Mouse (Mus musculus): ENCODE measurements around the gene Efcab8.
"Not testable (repeated sequence)": the region's sequence is repeated elsewhere in the genome, so short reads cannot be mapped to it uniquely, and the experiment has no call there.

Gene Efcab8

DNA sequence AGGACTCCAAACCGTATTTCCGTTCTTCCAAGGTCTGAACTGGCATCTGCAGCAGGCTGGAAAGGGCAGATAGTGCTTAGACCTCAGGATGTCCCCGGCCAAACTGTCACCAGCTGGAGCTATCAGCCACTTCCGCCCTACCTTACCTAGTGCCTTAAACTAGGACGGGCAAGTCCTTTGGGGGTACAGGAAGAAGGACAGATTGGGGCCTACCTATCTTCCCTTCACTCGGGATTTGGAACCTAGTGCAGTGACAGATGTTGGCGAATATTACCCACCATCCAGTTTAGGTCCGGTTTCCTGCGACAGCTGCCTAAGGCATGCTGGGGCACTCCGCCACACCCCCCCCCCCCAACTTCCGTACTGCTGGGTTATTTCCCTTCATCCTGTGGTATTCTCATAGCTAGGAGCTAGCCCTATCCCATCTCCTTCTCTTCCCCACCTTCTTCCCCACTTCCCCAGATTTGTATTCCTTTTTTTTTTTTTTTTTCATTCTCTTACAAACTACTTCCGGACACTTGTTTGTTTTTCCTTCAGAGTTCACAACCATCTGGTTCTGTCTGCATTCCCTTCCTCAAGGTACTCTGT, at the start of gene Efcab8:
Gene Efcab8, plus strand, starts transcription at position 538 of the 588 bp plus-strand sequence.
- no peak for DNase-seq

DNA sequence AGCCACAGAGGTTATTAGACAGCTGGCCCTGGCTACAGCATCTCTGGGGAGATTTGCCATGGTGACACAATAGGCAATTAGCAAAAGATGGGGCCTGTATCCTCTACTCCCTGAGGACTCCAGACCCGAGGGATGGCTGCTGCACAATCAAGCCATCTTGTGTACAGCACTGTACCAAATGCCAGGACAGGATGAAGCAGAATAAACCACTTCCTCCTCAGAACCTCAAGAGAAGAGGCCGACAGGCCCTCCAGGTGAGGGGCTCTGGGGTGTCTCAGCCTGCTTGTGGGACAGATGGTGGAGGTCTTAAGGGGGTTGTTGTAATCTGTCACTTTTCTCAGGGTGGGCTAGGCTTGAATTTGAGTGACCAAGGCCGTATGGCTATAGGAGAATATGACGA, 45.7 kb upstream of the Efcab8 start:
- no peak for DNase-seq

DNA sequence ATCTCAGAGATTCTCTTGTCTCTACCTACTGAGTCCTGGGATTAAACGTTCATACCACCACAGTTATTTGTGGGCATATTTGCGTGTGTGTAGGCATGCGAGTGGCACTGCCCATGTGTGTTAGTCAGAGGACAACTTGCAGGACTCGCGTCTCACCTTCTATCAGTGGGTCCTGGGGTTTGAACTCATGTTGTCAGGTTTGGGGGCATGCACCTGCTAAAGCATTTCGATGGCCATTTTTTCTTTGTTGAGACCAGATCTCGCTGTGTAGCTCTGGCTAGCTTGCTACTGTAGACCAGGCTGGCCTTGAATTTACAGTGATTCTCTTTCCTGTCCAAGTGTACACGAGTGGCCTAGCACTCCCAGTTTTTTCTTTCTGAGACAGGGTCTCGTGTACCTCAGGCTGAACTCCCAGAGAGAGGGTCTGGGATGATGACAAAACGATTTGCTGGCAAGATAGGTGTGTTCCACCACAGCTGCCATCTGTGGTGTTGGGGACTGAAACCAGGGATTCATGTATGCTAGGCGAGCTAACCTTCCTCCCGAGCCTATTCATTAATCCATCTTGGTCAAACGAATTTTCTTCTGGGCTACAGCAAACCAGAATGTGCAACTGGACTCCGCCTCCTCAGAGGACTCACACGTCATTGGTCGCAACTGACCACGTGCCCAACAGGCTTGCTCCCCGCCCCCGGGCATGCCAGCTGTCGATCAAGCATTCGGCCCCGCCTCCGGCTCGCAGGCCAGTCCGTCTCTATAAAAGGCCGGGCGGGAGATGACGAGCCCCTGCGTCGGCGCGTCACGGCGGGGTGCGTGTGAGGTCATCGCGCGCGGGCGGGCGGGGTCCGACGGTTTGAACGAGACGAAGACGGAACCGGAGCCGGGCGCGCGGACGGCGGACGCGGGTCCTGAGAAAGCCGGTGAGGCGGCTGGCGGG, 39.0 kb upstream of the Efcab8 start, which contains the start of gene Mapre1:
Gene Mapre1, plus strand, starts transcription at position 775 of the 937 bp plus-strand sequence.
- peak; percentile 100 for DNase-seq

- DNase-seq: peak; percentile 62
Measured at GRCm38 (mm10) chr2:153741437-153742065, 38.2 kb upstream of the Efcab8 start.

GRCm38 (mm10) chr2:153747994-153748393, 31.7 kb upstream of the Efcab8 start:
- no peak for DNase-seq

DNA sequence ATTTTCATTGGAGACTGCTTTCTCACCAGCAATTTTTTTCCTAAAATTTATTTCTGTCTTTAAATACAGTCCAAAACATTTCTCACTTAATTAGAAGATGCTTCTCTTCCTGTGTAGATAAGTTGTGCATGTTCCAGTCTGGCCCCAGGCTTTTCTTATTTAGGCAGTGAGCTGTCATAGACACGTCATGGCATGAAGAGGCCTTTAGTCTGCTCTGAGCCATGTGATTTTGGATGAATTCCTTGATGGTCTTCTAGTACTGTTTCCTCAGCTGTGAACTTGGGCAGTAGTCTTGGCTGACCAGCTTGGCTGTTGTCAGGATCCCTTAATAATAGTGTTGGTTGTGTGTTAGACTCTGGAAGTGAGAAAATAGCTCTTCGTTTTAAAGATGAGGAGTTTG, 29.4 kb upstream of the Efcab8 start:
- no peak for DNase-seq

DNA sequence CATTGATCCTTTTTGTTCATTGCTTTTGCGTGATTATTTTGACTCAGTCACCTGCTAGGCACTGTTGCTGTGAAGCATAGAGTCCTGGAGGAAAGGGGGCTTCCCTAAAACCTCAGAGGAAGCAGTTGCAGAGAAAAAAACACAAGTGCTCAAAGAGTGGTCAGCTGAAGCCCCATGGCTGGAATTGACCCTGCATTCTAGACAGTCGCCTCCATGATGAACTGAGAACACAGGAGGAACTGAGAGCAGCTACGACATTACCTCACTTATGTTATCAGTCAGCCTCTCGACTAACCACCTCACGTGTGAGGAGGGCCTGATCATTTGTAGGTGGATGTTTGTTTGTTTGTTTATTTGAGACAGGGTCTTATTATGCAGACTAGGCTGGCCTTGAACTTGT, 17.6 kb upstream of the Efcab8 start:
- DNase-seq: no peak

GRCm38 (mm10) chr2:153767484-153767883, 12.2 kb upstream of the Efcab8 start:
- no peak for DNase-seq

- no peak for DNase-seq
Measured at GRCm38 (mm10) chr2:153768881-153769280, 10.8 kb upstream of the Efcab8 start.

DNA sequence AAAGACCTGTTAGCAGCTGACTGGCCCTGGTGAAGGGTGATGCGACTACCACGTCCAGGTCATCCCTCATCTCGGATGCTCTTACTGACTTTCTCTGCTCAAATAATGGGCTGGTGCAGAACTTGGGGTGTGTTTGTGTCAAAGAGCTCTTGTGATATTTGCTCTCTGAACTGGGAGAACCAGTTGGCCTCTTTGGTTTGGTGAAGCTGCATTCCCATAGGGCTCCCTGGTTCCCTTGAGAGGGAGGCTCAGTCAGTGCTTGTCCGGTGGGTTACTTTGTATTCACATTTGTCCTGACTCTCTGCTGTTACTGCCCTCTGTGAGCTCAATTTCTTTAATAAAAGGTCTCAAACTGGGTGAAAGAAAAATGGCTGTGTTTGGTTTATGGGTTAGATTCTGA, 6.8 kb upstream of the Efcab8 start:
- DNase-seq: no peak

GRCm38 (mm10) chr2:153775472-153775871, 4.3 kb upstream of the Efcab8 start:
- no peak for DNase-seq

DNA sequence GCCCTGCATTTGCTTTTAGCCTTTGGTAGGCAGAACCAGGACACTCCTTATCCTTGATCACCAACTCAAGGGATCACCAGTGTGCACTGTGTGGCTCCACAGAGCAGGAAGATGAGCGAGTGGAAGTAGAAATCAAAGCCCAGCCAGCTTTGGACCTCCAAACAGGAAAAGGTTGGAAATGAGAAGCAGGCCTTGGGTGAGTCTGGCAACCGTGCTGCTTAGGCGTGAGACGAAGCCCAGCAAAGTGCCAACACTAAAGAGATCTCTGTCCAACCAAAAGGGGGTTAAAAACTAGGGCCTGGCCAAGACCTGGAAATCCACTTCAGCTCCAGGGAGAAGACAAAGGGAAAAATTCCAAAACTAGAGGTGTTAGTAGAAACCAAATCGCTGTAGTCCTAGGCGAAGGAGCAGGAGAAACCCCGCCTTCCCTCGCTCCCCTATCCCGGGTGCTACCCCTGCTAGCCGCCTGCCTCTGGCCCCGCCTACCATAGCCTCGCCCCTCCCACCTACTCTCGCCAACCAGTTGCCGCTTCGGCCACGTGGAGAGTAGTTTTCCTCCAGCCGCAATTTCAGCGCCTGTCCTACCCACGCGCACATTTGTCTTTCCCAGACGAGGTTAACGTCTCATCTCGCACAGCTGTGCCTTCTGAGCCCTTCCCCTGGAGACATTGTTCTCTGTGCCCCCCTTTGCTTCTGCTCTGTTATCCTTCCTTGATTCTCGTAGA, 931 bp upstream of the Efcab8 start:
- no peak for DNase-seq

- DNase-seq: no peak
Measured at GRCm38 (mm10) chr2:153781181-153781580, 1.4 kb downstream of the Efcab8 start.

DNA sequence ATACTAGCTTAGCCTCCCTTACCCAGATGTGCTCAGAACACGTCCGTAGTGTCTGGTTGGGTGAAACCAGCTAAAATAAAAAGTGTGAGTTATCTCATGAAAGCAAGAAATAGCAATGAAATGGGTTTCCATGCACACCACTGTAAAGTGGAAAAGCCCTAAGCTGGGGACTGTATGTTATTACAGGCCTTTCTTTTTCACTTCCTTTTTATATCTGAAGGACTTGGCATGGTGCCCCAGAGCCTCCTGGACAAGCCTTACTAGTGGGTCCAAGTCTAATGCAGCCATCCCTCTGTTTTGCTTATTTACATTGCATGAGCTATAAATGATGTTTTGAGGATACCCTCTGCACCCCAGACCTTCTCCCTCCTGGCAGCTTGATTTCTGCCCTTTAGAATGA, 4.9 kb downstream of the Efcab8 start:
- DNase-seq: no peak

DNA sequence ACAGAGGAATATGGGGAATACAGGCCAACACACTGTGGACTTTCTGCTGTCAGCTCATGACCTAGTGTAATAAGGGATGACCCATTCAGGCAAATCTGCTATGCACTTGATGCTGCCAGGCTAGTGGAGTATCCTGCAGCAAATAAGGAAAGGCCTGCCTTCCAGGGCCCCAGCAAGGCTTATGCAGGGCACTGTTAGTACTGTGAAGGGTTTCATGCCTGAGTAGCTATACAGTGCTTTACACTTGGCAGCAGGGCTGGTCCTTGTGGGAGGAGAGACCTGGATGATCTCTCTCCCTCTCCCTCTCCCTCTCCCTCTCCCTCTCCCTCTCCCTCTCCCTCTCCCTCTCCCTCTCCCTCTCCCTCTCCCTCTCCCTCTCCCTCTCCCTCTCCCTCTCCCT, 13.6 kb downstream of the Efcab8 start:
- no peak for DNase-seq

- DNase-seq: no peak
Measured at GRCm38 (mm10) chr2:153795090-153795489, 15.4 kb downstream of the Efcab8 start.

DNA sequence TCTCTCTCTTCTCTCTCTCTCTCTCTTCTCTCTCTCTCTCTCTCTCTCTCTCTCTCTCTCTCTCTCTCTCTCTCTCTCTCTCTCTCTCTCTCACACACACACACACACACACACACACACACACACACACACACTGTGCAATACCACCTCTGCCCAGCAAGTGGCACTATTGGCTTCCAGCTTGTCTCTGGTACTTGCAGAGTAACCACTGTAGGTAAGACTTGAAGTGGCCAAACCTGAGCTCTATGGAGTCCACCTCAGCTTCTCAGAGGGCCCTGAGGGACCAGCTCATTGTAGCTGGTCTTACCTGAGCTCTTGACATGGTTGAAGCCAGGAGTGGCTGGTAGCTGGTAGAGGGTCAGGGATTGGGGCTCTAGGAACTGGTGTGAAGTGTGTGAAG, 27.7 kb downstream of the Efcab8 start:
- DNase-seq: peak; percentile 87

GRCm38 (mm10) chr2:153808146-153808545, 28.4 kb downstream of the Efcab8 start:
- DNase-seq: no peak

DNA sequence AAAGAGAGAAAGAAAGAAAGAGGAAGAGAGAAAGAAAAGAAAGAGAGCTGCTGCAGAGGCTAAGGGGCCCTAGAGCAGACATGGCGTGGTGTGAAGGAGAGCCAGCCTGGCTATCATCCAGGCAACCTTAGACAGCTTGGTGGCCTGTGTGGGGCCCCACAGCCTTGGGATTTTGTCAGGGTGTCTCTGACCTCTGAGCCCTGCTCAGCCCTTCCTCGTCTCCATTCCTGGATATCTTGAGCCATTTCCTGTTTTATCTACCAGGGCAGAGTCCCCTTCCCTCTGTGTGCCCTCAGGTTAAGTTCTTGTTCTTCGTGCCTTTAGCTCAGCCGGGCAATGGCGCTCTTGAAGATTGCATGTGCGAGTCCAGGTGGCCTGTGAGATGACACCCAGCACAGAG, 29.1 kb downstream of the Efcab8 start:
- no peak for DNase-seq

GRCm38 (mm10) chr2:153809921-153810320, 30.2 kb downstream of the Efcab8 start:
- no peak for DNase-seq

GRCm38 (mm10) chr2:153822005-153822543, 42.3 kb downstream of the Efcab8 start:
- no peak for DNase-seq

DNA sequence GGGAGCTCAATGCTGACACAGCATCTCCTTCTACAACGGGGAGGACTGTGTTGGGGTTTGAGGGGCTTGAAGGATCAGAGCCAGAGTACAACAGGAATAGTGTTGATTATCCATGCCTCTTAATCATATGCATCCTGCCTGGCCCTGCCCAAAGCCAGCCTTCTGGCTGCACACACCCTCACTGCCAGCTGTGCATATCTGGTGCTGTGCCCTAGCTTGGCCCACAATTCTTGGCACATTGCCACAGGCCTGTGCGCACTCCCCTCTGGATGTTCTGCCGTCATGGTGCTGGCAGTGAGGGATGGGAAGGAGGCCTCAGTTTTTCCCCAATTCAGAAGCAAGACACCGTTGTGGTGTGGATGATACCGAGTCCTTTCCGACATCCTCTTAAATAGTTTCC, 44.9 kb downstream of the Efcab8 start:
- no peak for DNase-seq

- DNase-seq: not testable (repeated sequence)
Measured at GRCm38 (mm10) chr2:153825900-153826299, 46.2 kb downstream of the Efcab8 start.
